Mouse (Mus musculus) liver, embryonic 14.5 days (tissue): ENCODE data around the gene Pemt. TPM values are rescaled to one million over a fixed set of nuclear protein-coding genes. Genes with fewer than 3 reads are reported as not detected.

ENCODE experiments used
- ATAC-seq: fragments of 200-750 bp; cut with Nextera tagmentation; 2 replicates; pipeline ENCODE4 v1.8.0; 2017; ENCODE audit warnings: moderate number of reproducible peaks, mild to moderate bottlenecking, moderate library complexity; ENCODE audit not compliant: insufficient read depth
- DNase-seq, 3 experiments: peaks; one replicate each; pipeline ENCODE4 v3.0.0-alpha.2; 2012 to 2013; ENCODE audit warnings: low read depth in 3 of 3, low spot score in 3 of 3
- H3K27ac ChIP-seq: fragments of 300-500 bp; sonication (generic); 2 replicates; pipeline ENCODE4 v1.5.1; 2014; ENCODE audit warnings: moderate library complexity, mild to moderate bottlenecking, control low read depth, inconsistent platforms
- H3K27me3 ChIP-seq: fragments of 300-500 bp; sonication (generic); 2 replicates; pipeline ENCODE4 v1.6.1; 2014; ENCODE audit warnings: mild to moderate bottlenecking, low read length, moderate library complexity; ENCODE audit not compliant: control insufficient read depth, insufficient read depth
- H3K36me3 ChIP-seq: fragments of 300-500 bp; sonication (generic); replicated peaks from 2 replicates; pipeline ENCODE4 v1.6.1; 2014; ENCODE audit warnings: low read depth; ENCODE audit not compliant: control insufficient read depth, insufficient read depth
- H3K4me1 ChIP-seq, 2 experiments: fragments of 200-500 bp in 1 of 2; fragments of 300-500 bp in 1 of 2; sonication (generic) in 1 of 2; replicated peaks; 2 replicates each; pipeline ENCODE4 v1.6.1; 2012 to 2014; ENCODE audit warnings: antibody characterized with exemption in 1 of 2, inconsistent platforms in 1 of 2, low read length in 1 of 2; ENCODE audit not compliant: control insufficient read depth in 2 of 2, insufficient read depth in 2 of 2
- H3K4me2 ChIP-seq: fragments of 300-500 bp; sonication (generic); 2 replicates; pipeline ENCODE4 v1.6.1; 2014; ENCODE audit warnings: low read depth, mild to moderate bottlenecking, control low read depth, moderate library complexity
- H3K4me3 ChIP-seq, 2 experiments: fragments of 200-500 bp in 1 of 2; fragments of 300-500 bp in 1 of 2; sonication (generic) in 1 of 2; 2 replicates each; pipeline ENCODE4 v1.5.1; 2012 to 2014; ENCODE audit warnings: low read depth in 2 of 2, low read length in 2 of 2, mild to moderate bottlenecking in 2 of 2, control low read depth in 1 of 2, inconsistent platforms in 1 of 2, moderate library complexity in 1 of 2; ENCODE audit not compliant: insufficient read depth in 1 of 2
- H3K9ac ChIP-seq: fragments of 300-500 bp; sonication (generic); replicated peaks from 2 replicates; pipeline ENCODE4 v1.6.1; 2014; ENCODE audit warnings: mild to moderate bottlenecking, control low read depth, moderate library complexity
- H3K9me3 ChIP-seq: fragments of 300-500 bp; sonication (generic); 2 replicates; pipeline ENCODE4 v1.6.1; 2016; ENCODE audit warnings: low read length, mixed read lengths; ENCODE audit not compliant: control insufficient read depth
- CTCF ChIP-seq: IDR thresholded peaks from 2 replicates; pipeline ENCODE4 v1.5.1; 2016; ENCODE audit warnings: antibody characterized with exemption, low read depth, control low read depth
- EP300 ChIP-seq: IDR thresholded peaks from 2 replicates; pipeline ENCODE4 v1.6.1; 2016; ENCODE audit warnings: antibody characterized with exemption, low read depth
- WGBS: fragments of 180-500 bp; shearing (Covaris S2); extraction: QIAGEN DNeasy Blood & Tissue Kit; methylation state at CpG from one replicate; pipeline ENCODE4 v1.1.7; 2014; ENCODE audit not compliant: insufficient replicate concordance; 5-methylcytosine and 5-hydroxymethylcytosine counted together
- polyA plus RNA-seq, 2 experiments: library from polyadenylated mRNA; depleted of rRNA in 1 of 2; stranded (reverse) in 1 of 2; unstranded in 1 of 2; fragments of >200 nt; fragmentation: Nextera tagmentation in 1 of 2; extraction: Ambion mirVana in 1 of 2; gene quantifications; 2 replicates each; pipeline versions ENCODE4 v1.2.1 to v1.2.3; 2012 to 2014

Pemt gene
- polyA plus RNA-seq, 2 experiments: 5.2 to 9.0 TPM

DNA sequence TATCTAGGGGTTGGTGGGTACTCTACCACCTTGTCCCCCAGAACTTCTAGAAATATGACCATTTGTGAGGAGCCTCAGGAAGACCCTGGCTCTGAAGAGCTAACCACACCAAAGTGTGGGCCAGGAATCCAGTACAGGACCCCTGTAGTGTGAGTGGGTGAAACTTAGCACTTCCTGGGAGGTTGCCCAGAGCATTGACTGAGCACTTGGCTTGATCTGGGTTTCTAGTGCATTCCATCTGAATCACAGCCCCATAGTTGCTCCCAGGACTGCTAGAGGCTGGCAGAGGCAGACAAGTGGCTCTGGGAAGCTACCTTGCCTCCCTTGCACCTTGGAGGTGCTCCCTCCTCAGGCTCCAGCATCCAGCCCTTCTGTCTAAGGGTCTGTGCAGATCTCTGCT is 22.3 kb upstream of the Pemt start:
- TF ChIP-seq EP300 (no peak), CTCF (no peak)
- no peak for ATAC-seq
- H3K4me3 ChIP-seq: no peak overlapping the region
- no peak overlapping the region for H3K9ac ChIP-seq
- no peak for DNase-seq
- no peak overlapping the region for H3K27ac ChIP-seq
- H3K4me1 ChIP-seq: 0 out of 4 replicates have a peak, but pooled peaks cover 0 to 3% of the 10 kb centered on the region in 2 experiments
- H3K9me3 ChIP-seq: no peaks in the 10 kb centered on the region
- no peaks in the 10 kb centered on the region for H3K27me3 ChIP-seq
- no peak overlapping the region for H3K4me2 ChIP-seq
- H3K36me3 ChIP-seq: no peaks in the 10 kb centered on the region

DNA sequence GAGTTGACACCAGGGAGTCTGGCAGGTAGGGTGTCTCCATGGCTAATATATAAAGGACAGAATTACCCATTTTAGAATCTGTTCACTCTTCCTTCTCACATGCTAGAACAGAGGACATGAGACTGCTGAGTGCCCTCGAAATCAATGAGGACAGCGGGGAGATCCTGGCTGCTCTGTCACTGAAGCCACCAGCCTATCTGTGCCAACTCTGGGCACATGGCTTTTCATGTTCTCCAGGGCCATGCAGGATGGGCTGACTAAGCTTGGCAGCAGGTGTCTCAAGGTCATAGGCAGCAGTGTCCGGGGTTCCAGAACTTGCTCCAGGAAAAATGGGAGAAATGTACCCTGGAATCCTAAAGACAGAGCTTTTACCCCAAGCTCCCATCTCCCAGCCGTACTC is 21.4 kb upstream of the Pemt start:
- DNase-seq (no peak), ATAC-seq (no peak)
- TF ChIP-seq EP300 (no peak), CTCF (no peak)
- WGBS: 64% methylated on average over 4 of the region's 4 CpGs
- H3K4me2 ChIP-seq: no peak overlapping the region
- H3K4me1 ChIP-seq: 0 out of 4 replicates have a peak, but pooled peaks cover 0 to 3% of the 10 kb centered on the region in 2 experiments
- H3K9me3 ChIP-seq: no peaks in the 10 kb centered on the region
- no peak overlapping the region for H3K4me3 ChIP-seq
- H3K36me3 ChIP-seq: no peaks in the 10 kb centered on the region
- no peaks in the 10 kb centered on the region for H3K27me3 ChIP-seq
- H3K9ac ChIP-seq: no peak overlapping the region
- H3K27ac ChIP-seq: no peak overlapping the region

DNA sequence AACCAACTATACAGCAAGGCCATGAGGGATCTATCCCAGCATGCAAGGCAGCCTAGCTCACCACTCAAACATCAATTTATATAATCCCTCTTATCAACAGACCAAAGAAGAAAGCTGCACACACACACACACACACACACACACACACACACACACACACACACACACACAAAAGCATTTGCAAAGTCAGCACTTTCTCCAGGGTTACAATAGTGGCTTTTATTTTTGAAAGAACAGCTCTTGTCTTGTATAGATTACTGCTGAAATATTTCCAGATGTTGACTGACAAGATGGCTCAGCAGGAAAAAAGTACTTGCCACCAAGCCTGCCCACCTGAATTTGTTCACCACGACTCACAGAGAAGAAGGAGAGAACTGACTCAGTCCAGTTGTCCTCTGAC is 19.0 kb upstream of the Pemt start:
- H3K27ac ChIP-seq: no peak overlapping the region
- no peaks in the 10 kb centered on the region for H3K9me3 ChIP-seq
- H3K4me2 ChIP-seq: no peak overlapping the region
- H3K27me3 ChIP-seq: no peaks in the 10 kb centered on the region
- no peak for ATAC-seq
- H3K36me3 ChIP-seq: no peaks in the 10 kb centered on the region
- no peak for DNase-seq
- H3K9ac ChIP-seq: no peak overlapping the region
- no peaks in the 10 kb centered on the region for H3K4me1 ChIP-seq
- TF ChIP-seq EP300 (no peak), CTCF (no peak)
- H3K4me3 ChIP-seq: no peak overlapping the region
- 68% methylated on average over 1 of the region's 1 CpGs for WGBS

DNA sequence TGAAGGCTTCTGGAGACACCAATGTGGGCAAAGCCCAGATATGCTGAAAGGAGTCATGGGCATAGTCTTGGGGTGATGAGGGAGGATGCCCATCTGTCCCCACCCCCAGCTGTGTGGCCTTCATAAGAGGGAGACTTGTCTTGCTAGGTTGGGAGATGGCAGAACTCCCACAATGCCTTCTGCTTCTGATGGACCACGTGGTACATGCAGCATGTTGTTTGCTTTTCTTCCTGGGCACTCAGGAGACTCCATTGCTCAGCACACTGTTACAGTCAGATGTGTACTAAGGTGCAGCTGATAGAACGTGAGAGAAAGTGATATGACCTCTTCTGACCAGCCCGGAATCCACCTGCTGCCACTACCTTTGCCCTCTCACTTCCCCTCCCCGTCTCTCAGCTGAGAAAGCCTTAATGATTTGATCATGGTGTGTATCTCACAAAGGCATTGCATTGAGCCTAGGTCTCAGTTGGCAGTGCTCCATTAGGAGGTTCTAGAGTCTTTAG is 15.3 kb upstream of the Pemt start:
- Histone ChIP-seq H3K27ac (no peak overlapping the region), H3K4me2 (no peak overlapping the region), H3K27me3 (no peaks in the 10 kb centered on the region), H3K36me3 (no peaks in the 10 kb centered on the region), H3K4me3 (no peak overlapping the region), H3K9me3 (no peaks in the 10 kb centered on the region), H3K4me1 (peaks cover 0 to 10% of the 10 kb centered on the region in 2 experiments; a peak in 1 of 4 replicates), H3K9ac (no peak overlapping the region)
- DNase-seq (no peak), ATAC-seq (no peak)
- no peak for TF ChIP-seq EP300
- no peak for TF ChIP-seq CTCF
- WGBS: 54% methylated on average over 4 of the region's 4 CpGs

DNA sequence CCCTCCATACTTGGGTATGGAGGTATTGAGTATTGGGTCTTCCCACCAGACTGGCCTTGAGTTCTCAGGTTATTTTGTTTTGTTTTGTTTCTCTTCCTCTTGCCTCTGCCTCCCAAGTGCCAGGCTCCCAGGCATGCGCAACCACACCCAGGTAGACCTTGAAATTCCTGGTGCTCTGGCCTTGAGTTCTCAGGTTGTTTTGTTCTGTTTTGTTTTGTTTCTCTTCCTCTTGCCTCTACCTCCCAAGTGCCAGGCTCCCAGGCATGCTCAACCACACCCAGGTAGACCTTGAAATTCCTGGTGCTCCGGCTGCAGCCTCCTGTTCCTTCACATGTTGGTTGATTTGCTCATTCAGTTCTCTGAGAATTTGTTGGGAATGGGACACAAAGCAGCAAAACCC is 13.7 kb upstream of the Pemt start:
- Histone ChIP-seq H3K4me2 (no peak overlapping the region), H3K27me3 (no peaks in the 10 kb centered on the region), H3K36me3 (no peaks in the 10 kb centered on the region), H3K9ac (no peak overlapping the region), H3K27ac (no peak overlapping the region), H3K4me3 (no peak overlapping the region), H3K4me1 (peaks cover 0 to 14% of the 10 kb centered on the region in 2 experiments; a peak in 2 of 4 replicates), H3K9me3 (no peaks in the 10 kb centered on the region)
- ATAC-seq (no peak), DNase-seq (no peak)
- WGBS: 84% methylated on average over 2 of the region's 2 CpGs
- TF ChIP-seq EP300 (no peak), CTCF (no peak)

DNA sequence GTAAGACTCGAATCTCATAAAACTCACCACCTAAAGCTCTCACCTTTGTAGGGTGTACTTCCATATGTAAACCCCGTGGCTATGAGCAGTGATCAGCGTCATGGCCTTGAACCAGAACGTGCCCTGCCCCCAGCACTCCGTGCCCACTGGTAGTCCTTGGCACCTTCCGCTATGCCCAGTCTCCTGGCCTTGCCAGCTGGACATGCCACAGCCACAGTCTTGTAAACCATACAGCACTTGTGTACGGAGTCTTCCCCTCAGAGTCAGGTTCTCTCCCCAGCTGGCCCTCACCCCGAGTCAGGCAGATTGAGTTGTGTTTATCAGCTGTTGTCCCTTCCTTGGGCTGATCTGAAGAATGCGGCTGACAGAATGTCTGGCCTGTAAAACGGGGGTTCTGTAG is 12.2 kb upstream of the Pemt start:
- Histone ChIP-seq H3K9ac (no peak overlapping the region), H3K27ac (no peak overlapping the region), H3K9me3 (no peaks in the 10 kb centered on the region), H3K27me3 (no peaks in the 10 kb centered on the region), H3K36me3 (no peaks in the 10 kb centered on the region), H3K4me1 (peaks cover 0 to 14% of the 10 kb centered on the region in 2 experiments; a peak in 2 of 4 replicates), H3K4me3 (no peak overlapping the region), H3K4me2 (no peak overlapping the region)
- WGBS: 56% methylated on average over 10 of the region's 10 CpGs
- TF ChIP-seq CTCF: no peak
- TF ChIP-seq EP300: no peak
- no peak for ATAC-seq
- DNase-seq: no peak
